Mouse (Mus musculus): ENCODE results near the gene Krtap5-4. TPM values are rescaled to one million over a fixed set of nuclear protein-coding genes. Genes with fewer than 3 reads are reported as not detected.

Gene Krtap5-4
- polyA plus RNA-seq, 1 experiment from 2014 or later: not detected

DNA sequence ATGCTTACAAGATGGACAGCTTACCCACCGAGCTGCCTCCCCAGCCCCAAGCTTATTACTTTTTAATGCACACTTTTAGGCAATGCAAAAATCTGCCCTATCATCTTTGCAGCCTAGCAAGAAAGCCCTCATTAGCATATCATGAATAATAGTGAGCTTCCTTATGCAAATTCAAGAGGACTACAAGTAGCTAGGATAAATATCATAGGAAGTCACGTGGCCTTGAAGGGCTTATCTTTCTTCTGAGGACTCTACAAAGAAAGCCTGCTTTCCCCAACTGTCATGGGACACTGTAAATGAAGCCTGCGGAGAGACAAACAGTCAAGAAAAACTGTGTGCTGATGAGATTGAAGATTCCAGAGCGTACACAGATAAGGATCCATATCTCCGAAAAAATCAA lies 48.2 kb downstream of the Krtap5-4 start:
- H3K4me1 ChIP-seq: peaks cover 5% of the 10 kb centered on the region
- peak overlapping the region; percentile 54; the same call in 1 of the 2 replicates for H3K27ac ChIP-seq
- no peaks in the 10 kb centered on the region for H3K9me3 ChIP-seq
- H3K9ac ChIP-seq: no peak overlapping the region
- WGBS: 44% methylated on average over 5 of the region's 5 CpGs
- H3K4me3 ChIP-seq: no peak overlapping the region
- peak; percentile 58 for ATAC-seq (replicated peaks)
- no peak overlapping the region for H3K4me2 ChIP-seq
- H3K27me3 ChIP-seq (replicated peaks): no peaks in the 10 kb centered on the region
- no peaks in the 10 kb centered on the region for H3K36me3 ChIP-seq (replicated peaks)

DNA sequence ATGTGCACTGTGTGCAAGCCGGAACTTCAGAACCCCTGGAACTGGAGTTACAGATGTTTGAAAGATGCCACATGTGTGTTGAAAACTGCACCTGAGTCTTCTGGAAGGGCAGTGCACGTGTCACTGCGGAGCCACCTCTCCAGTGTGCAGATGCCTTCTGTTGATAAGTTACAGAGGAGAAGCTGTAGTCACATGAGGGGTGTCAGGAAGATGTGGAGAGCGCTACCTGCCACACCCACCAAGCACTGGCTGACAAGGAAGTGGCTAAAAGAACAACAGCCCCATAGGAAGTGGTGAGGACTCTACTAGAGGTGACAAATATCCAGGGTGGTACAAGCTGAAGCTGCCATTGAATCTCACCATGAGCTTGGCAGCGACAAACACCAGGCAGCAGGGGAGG lies 50.5 kb downstream of the Krtap5-4 start:
- WGBS: 73% methylated on average over 5 of the region's 5 CpGs
- Histone ChIP-seq H3K9ac (no peak overlapping the region), H3K9me3 (no peaks in the 10 kb centered on the region), H3K36me3 (replicated peaks) (no peaks in the 10 kb centered on the region), H3K27ac (no peak overlapping the region), H3K4me1 (peaks cover 5% of the 10 kb centered on the region), H3K27me3 (replicated peaks) (no peaks in the 10 kb centered on the region), H3K4me3 (no peak overlapping the region), H3K4me2 (no peak overlapping the region)
- ATAC-seq (replicated peaks): no peak

Other genes with a start within 250 kb of the Krtap5-4 start
- 53.9 and 57.8 TPM in 2 replicates for gene Mob2, start 242.5 kb upstream of the Krtap5-4 start, polyA plus RNA-seq (2015; fragmentation: Nextera tagmentation; extraction: Ambion mirVana)
- gene Dusp8, start 207.7 kb upstream of the Krtap5-4 start, polyA plus RNA-seq (2015; fragmentation: Nextera tagmentation; extraction: Ambion mirVana): 134 and 135 TPM in 2 replicates
- gene Gm45618, start 182.8 kb upstream of the Krtap5-4 start, polyA plus RNA-seq (2015; fragmentation: Nextera tagmentation; extraction: Ambion mirVana): 0.36 and 0.65 TPM in 2 replicates
- not detected in 2 replicates for gene Gm39115, start 167.5 kb upstream of the Krtap5-4 start, polyA plus RNA-seq (2015; fragmentation: Nextera tagmentation; extraction: Ambion mirVana)
- not detected in 2 replicates for gene Gm45337, start 158.9 kb upstream of the Krtap5-4 start, polyA plus RNA-seq (2015; fragmentation: Nextera tagmentation; extraction: Ambion mirVana)
- gene Gm29735, start 146.4 kb upstream of the Krtap5-4 start, polyA plus RNA-seq (2015; fragmentation: Nextera tagmentation; extraction: Ambion mirVana): not detected in 2 replicates
- gene Gm4553, start 137.8 kb upstream of the Krtap5-4 start, polyA plus RNA-seq (2015; fragmentation: Nextera tagmentation; extraction: Ambion mirVana): not detected in 2 replicates
- not detected in 2 replicates for gene Krtap5-2, start 127.5 kb upstream of the Krtap5-4 start, polyA plus RNA-seq (2015; fragmentation: Nextera tagmentation; extraction: Ambion mirVana)
- not detected in 2 replicates for gene Gm10153, start 113.2 kb upstream of the Krtap5-4 start, polyA plus RNA-seq (2015; fragmentation: Nextera tagmentation; extraction: Ambion mirVana)
- gene Krtap5-3, start 102.2 kb upstream of the Krtap5-4 start, polyA plus RNA-seq (2015; fragmentation: Nextera tagmentation; extraction: Ambion mirVana): not detected in 2 replicates
- gene Gm7579, start 91.7 kb upstream of the Krtap5-4 start, polyA plus RNA-seq (2015; fragmentation: Nextera tagmentation; extraction: Ambion mirVana): not detected in 2 replicates
- not detected in 2 replicates for gene Krtap5-5, start 73.6 kb upstream of the Krtap5-4 start, polyA plus RNA-seq (2015; fragmentation: Nextera tagmentation; extraction: Ambion mirVana)
- not detected in 2 replicates for gene Gm40460, start 62.5 kb upstream of the Krtap5-4 start, polyA plus RNA-seq (2015; fragmentation: Nextera tagmentation; extraction: Ambion mirVana)
- not detected in 2 replicates for gene Gm2431, start 45.2 kb upstream of the Krtap5-4 start, polyA plus RNA-seq (2015; fragmentation: Nextera tagmentation; extraction: Ambion mirVana)
- not detected in 2 replicates for gene Gm4559, start 29.2 kb upstream of the Krtap5-4 start, polyA plus RNA-seq (2015; fragmentation: Nextera tagmentation; extraction: Ambion mirVana)
- not detected in 2 replicates for gene Krtap5-1, start 6.4 kb upstream of the Krtap5-4 start, polyA plus RNA-seq (2015; fragmentation: Nextera tagmentation; extraction: Ambion mirVana)
- 9.5 and 10.1 TPM in 2 replicates for gene Ifitm10, start 70.2 kb downstream of the Krtap5-4 start, polyA plus RNA-seq (2015; fragmentation: Nextera tagmentation; extraction: Ambion mirVana)
- 1.4 and 4.4 TPM in 2 replicates for gene Gm49369, start 79.1 kb downstream of the Krtap5-4 start, polyA plus RNA-seq (2015; fragmentation: Nextera tagmentation; extraction: Ambion mirVana)
- 254 and 288 TPM in 2 replicates for gene Ctsd, start 84.5 kb downstream of the Krtap5-4 start, polyA plus RNA-seq (2015; fragmentation: Nextera tagmentation; extraction: Ambion mirVana)
- gene Syt8, start 131.3 kb downstream of the Krtap5-4 start, polyA plus RNA-seq (2015; fragmentation: Nextera tagmentation; extraction: Ambion mirVana): not detected in 2 replicates
- gene Tnni2, start 138.3 kb downstream of the Krtap5-4 start, polyA plus RNA-seq (2015; fragmentation: Nextera tagmentation; extraction: Ambion mirVana): 0.25 and 0.74 TPM in 2 replicates
- 3.7 and 5.4 TPM in 2 replicates for gene Lsp1, start 157.3 kb downstream of the Krtap5-4 start, polyA plus RNA-seq (2015; fragmentation: Nextera tagmentation; extraction: Ambion mirVana)
- 1.6 TPM in 2 replicates for gene Tnnt3, start 195.3 kb downstream of the Krtap5-4 start, polyA plus RNA-seq (2015; fragmentation: Nextera tagmentation; extraction: Ambion mirVana)
- gene Mrpl23, start 229.1 kb downstream of the Krtap5-4 start, polyA plus RNA-seq (2015; fragmentation: Nextera tagmentation; extraction: Ambion mirVana): 22.4 and 24.0 TPM in 2 replicates